Mouse (Mus musculus): ENCODE data around the gene Cracr2a.

Cracr2a gene

DNA sequence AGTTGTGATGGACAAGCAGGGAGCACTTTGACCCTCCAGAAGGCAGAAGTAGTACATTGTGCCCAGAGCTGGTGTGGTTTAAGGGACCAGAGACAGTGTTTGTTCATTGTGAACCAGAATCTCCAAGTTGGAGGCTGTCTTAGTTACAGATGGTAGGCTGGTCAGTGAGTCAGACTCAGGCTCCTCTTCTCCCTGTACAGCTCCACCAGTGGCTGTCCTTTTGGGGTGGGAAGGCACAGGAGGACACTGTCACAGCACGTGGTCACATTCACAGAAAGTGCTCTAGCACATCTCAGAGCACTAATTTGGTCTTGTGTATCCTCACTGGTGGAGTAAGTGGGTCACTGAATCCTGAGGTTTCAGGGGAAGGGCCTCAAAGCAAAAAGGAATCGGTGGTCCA, 68.1 kb downstream of the Cracr2a start:
- no peak for DNase-seq

DNA sequence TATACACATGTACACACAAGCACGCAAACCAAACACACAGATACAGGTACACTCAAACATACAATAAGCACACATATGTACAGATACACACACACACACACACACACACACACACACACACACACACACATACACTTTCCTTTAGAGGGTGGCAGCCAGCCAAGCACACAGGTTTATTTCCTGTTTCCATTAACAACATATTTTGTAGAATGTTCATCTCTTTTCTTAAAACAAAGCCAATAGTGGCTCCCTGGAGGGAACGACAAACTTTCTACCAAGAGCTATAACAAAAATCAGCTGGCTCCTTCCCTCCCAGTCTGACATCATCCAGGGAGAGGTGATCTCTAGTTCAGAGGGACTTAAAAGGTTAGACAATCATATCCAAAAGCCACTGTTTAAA, 73.7 kb downstream of the Cracr2a start:
- DNase-seq: no peak

DNA sequence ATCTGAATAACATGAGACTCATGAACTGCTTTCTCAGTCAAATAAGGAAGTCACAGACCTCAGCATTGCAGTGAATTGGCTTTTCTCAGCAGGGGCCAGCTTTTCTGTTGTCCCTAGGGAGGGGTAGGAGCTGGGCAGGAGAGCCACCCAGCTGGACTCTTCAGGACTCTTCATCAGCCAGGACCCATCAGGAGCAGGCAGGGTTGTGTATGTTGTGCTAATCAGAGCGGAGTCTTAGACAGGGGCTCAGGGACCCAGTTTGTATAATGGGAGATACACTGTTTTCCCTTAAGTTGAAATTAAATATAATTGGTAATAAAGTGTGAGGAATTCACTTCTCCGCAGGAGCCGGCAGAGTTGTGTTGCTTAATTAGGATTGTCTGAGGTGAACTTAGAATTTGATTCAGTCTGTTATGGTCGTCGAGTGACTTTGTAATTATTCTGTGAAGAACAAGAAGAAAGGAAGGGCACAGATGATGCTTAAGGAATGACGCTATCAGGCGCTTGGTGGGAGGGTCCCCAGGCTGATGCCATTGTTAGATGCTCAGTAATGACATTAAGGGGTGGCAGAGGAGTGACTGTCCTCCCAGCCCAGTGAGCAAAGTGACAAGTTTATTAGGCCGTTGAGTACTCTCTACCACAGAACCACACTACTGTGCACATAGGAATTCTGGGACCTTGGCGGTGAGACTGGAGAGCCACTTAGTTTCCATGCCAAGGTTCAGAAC, 74.5 kb downstream of the Cracr2a start:
- no peak for DNase-seq

- no peak for DNase-seq
Observed at GRCm38 (mm10) chr6:127641077-127641801, 80.1 kb downstream of the Cracr2a start.

GRCm38 (mm10) chr6:127655988-127656387, 94.8 kb downstream of the Cracr2a start:
- no peak for DNase-seq

DNA sequence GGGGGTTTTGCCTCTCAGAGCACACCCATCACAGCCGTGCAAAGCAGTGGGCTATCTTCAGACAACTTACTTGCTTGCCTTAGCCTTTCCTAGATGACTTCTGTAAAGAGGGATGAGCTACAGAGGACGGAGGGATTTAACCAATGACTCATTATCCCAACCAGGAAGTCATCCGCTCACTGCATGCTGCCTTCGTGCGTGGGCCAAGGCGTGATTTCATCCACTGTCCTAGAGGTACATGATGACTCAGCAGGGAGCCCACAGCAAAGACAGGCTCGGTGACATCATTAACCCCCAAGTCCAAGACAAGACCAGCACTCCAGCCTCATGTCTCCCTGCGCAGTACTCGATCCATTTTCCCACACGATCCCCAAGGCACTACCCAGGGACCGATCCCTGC, 96.0 kb downstream of the Cracr2a start:
- DNase-seq: no peak

DNA sequence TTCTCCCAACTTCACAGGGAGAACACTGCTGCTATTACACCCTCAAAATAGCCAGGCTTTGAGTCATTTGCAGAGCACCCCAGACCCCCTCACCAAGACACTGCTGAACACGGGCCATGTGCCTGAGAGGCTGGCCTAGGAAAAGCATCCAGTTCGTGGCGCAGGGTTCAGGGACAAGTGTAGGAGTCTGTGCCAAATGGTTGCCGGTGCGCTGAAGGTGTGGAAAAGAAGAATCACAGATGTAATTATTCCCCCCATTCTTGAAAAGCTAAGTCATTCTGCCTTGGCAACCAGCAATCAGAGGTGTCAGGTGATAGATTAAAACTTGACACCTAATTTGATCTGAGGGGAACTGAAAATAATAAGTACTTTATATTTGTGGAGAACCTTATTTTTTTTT, 98.3 kb downstream of the Cracr2a start:
- no peak for DNase-seq

DNA sequence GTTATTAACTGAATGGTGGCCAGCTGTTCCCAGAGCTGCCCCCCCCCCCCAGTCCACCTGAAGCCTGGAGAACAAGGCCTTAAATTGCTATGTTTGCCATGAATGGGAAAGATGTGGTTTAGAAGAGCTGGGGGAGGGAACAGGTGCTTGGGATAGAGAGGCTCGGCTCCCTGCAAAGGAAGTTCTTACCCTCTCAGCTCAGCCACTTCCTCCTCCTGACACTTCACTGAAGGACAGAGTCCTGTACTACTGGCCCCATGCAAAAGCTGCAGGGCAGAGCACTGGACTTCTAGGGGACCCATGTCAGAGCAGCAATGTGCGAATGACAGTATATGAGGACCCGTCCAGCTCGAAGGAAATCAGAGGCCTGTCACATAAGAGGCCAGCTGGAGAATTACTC, 98.8 kb downstream of the Cracr2a start:
- DNase-seq: no peak

- DNase-seq: no peak
Observed at GRCm38 (mm10) chr6:127661717-127662292, 100.7 kb downstream of the Cracr2a start.

- DNase-seq: no peak
Observed at GRCm38 (mm10) chr6:127663263-127663662, 102.1 kb downstream of the Cracr2a start.

- DNase-seq: no peak
Observed at GRCm38 (mm10) chr6:127669313-127669712, 108.2 kb downstream of the Cracr2a start.

DNA sequence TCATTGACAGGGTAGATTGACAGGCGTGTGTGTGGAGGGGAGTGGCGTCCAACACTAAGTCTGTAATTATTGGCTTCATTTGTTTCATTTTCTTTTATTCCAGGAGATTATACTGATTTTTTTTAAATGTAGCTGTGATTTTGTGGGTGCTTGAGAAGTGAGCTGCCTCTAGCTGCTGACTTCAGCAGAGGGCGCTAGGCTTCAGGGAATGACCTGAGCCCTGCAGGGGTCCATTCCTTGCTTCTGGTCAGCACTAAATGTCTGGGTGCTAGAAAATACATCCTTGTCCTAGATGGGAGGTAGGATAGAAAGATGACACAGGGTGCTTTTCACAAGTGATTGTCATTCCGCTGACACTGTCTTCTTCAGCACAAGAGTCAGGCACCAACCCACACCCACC, 108.9 kb downstream of the Cracr2a start:
- no peak for DNase-seq

- DNase-seq: no peak
Observed at GRCm38 (mm10) chr6:127672071-127672470, 110.9 kb downstream of the Cracr2a start.

GRCm38 (mm10) chr6:127676866-127677265, 115.7 kb downstream of the Cracr2a start:
- DNase-seq: no peak

GRCm38 (mm10) chr6:127678320-127678719, 117.2 kb downstream of the Cracr2a start:
- no peak for DNase-seq

- DNase-seq: no peak
Observed at GRCm38 (mm10) chr6:127678998-127679397, 117.9 kb downstream of the Cracr2a start.

- no peak for DNase-seq
Observed at GRCm38 (mm10) chr6:127680784-127681183, 119.6 kb downstream of the Cracr2a start.

GRCm38 (mm10) chr6:127683561-127683960, 122.4 kb downstream of the Cracr2a start:
- DNase-seq: no peak

- no peak for DNase-seq
Observed at GRCm38 (mm10) chr6:127684981-127685380, 123.8 kb downstream of the Cracr2a start.

DNA sequence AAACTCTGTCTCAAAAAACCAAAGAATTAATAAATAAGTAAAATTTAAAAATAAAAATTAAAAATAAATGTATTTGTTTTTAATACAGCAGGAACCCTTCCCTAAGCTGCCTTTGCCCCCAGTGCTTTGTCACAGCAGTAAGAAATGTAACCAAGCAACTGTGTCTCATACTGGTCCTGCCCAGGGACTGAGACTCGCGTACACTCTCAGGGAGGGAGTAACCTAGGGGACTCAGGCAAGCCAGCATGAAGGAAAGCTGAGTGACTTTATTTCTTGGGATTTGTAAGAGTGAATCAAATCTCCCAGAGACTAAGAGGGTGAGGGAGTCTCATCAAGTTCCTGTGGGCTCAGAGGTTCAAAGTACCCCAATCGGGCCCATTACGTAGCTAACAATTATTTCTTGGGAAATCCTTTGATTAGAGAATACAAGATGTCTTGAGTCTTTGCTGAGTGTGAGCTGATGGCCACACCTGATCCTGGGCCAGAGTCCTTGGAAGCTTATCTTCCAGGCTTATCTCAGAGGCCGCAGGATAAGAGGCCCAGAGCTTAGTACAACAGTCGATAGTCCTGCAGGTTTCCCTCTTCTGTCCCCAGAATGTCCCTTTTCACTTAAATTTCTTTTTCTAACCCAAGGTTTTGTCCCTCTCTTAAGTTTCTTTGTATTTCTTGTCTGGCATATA, 126.2 kb downstream of the Cracr2a start:
- no peak for DNase-seq

- DNase-seq: no peak
Observed at GRCm38 (mm10) chr6:127692298-127692697, 131.2 kb downstream of the Cracr2a start.

- DNase-seq: no peak
Observed at GRCm38 (mm10) chr6:127693681-127694080, 132.5 kb downstream of the Cracr2a start.

- DNase-seq: no peak
Observed at GRCm38 (mm10) chr6:127701036-127701783, 140.1 kb downstream of the Cracr2a start.

All from thymus, postnatal 4 days (tissue).